Mouse (Mus musculus) CD4-positive, CD25-positive, alpha-beta regulatory T cell, adult 9 weeks (primary cell): ENCODE results near the gene 4930474N05Rik. TPM values are rescaled to one million over a fixed set of nuclear protein-coding genes. Genes with fewer than 3 reads are reported as not detected.

ENCODE experiments used
- polyA plus RNA-seq: library from polyadenylated mRNA; unstranded; fragments of 100-300 nt; shearing (Covaris generic); gene quantifications from one replicate; pipeline ENCODE4 v1.2.1, GENCODE M21; 2017

Gene 4930474N05Rik
- not detected for polyA plus RNA-seq

GRCm38 (mm10) chr14:36094617-36095016 lies at the start of gene 4930474N05Rik:
TSS of gene 4930474N05Rik (plus strand) at chr14:36094917.

